Mouse (Mus musculus) heart, embryonic 16.5 days (tissue): Measurements from ENCODE around the gene Fn1. TPM values are rescaled to one million over a fixed set of nuclear protein-coding genes. Genes with fewer than 3 reads are reported as not detected.

ENCODE experiments used
- ATAC-seq: fragments of 200-750 bp; cut with Nextera tagmentation; replicated peaks from 2 replicates; pipeline ENCODE4 v1.8.0; 2017; ENCODE audit warnings: moderate number of reproducible peaks; ENCODE audit not compliant: insufficient read depth, low FRiP score; ENCODE audit errors: extremely low read depth
- H3K27ac ChIP-seq: fragments of 300-500 bp; sonication (generic); 2 replicates; pipeline ENCODE4 v1.5.1; 2014; ENCODE audit warnings: mild to moderate bottlenecking, low read length, control low read depth, moderate library complexity
- H3K27me3 ChIP-seq: fragments of 300-500 bp; sonication (generic); 2 replicates; pipeline ENCODE4 v1.6.1; 2014; ENCODE audit warnings: low read length, mixed read lengths; ENCODE audit not compliant: control insufficient read depth, insufficient read depth
- H3K36me3 ChIP-seq: fragments of 300-500 bp; sonication (generic); 2 replicates; pipeline ENCODE4 v1.6.1; 2014; ENCODE audit not compliant: control insufficient read depth, insufficient read depth
- H3K4me1 ChIP-seq: fragments of 300-500 bp; sonication (generic); 2 replicates; pipeline ENCODE4 v1.6.1; 2014; ENCODE audit warnings: low read length, mixed read lengths; ENCODE audit not compliant: control insufficient read depth, insufficient read depth
- H3K4me2 ChIP-seq: fragments of 300-500 bp; sonication (generic); 2 replicates; pipeline ENCODE4 v1.6.1; 2014; ENCODE audit warnings: low read depth, mild to moderate bottlenecking, control low read depth, low read length
- H3K4me3 ChIP-seq: fragments of 300-500 bp; sonication (generic); 2 replicates; pipeline ENCODE4 v1.5.1; 2014; ENCODE audit warnings: mild to moderate bottlenecking, control low read depth, low read length
- H3K9ac ChIP-seq: fragments of 300-500 bp; sonication (generic); 2 replicates; pipeline ENCODE4 v1.6.1; 2014; ENCODE audit warnings: low read length, control low read depth
- H3K9me3 ChIP-seq: fragments of 300-500 bp; sonication (generic); replicated peaks from 2 replicates; pipeline ENCODE4 v1.6.1; 2016; ENCODE audit warnings: low read length; ENCODE audit not compliant: control insufficient read depth
- WGBS: fragments of 180-500 bp; shearing (Covaris S2); extraction: QIAGEN DNeasy Blood & Tissue Kit; methylation state at CpG from one replicate; pipeline ENCODE4 v1.1.7; 2014; 5-methylcytosine and 5-hydroxymethylcytosine counted together
- polyA plus RNA-seq: library from polyadenylated mRNA; unstranded; fragments of >200 nt; fragmentation: Nextera tagmentation; extraction: Ambion mirVana; gene quantifications from 2 replicates; pipeline ENCODE4 v1.2.1, GENCODE M21; 2015

Fn1 gene
- 158 and 177 TPM in 2 replicates for polyA plus RNA-seq

DNA sequence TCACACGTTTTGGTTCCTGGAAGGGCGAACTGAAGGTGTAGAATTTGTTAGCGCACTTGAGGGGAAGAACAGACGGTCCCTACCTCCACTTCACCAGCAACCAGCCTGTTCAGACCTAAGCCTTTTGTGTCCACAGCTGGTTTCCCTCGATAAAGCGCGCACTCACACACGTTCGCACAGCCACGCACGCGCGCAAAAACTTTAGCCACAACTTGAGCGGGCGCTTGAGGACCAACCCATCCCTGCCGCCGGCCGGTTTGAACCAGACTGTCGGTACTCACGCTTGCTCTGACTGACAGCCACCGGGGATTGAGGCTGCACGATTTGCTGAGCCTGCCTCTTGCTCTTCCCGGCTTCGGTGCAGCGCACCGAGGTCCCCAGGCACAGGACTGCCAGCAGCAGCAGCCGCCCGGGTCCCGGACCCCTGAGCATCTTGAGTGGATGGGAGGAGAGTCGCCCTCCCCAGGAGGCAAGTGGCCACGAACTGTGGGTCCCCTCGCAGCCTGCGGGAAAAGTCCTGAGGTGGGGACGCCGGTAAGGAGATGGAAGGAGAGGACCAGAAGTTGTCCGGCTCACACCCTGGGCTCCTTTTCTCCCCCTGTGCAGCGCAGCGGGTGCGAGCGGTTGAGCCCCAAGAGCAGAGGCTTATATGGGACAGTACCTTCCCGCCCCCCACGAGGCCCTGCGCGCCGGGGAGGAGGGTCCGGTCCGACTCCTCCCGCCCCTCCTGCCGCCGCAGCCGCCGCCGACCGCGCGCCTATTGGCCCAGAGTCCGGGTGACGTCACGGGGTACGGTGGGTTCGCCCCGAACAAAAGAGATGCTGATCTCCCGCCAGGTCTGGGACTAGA lies at the start of gene Fn1:
Gene Fn1, minus strand, starts transcription at position 650 of the 849 bp plus-strand sequence.
- ATAC-seq = peak; percentile 94

DNA sequence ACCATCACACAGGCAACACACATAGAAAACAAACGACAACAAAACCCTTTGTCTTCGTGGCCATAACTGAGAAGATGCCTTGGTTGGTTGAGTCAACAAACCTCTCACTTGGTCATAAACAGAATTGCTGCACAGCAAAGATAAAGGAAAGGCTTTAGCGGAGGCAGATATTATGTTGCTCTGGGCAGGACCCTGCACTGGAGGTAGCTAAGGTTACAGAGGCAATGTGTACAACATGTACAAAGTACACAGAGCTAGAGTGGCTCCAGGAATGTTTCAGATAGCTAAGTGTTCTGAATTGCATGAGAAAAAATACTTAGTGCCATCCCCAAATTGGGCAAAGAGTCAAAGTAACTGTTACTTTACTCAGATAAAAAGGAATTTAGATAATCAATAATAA lies 43.1 kb upstream of the Fn1 start:
- 70% methylated on average over 3 of the region's 3 CpGs for WGBS
- Histone ChIP-seq H3K4me1 (no peaks in the 10 kb centered on the region; the same call in 1 of the 2 replicates), H3K27me3 (no peaks in the 10 kb centered on the region), H3K36me3 (no peaks in the 10 kb centered on the region), H3K9me3 (no peaks in the 10 kb centered on the region), H3K4me2 (no peak overlapping the region), H3K27ac (no peak overlapping the region), H3K9ac (no peak overlapping the region), H3K4me3 (no peak overlapping the region)
- ATAC-seq = no peak

More for the DNA sequence above, at the start of gene Fn1:
- H3K4me1 ChIP-seq = peaks cover 5% of the 10 kb centered on the region; the same call in 1 of the 2 replicates
- H3K9ac ChIP-seq = peak within 1 kb of the TSS; percentile 78
- H3K9me3 ChIP-seq = no peaks in the 10 kb centered on the region
- H3K27me3 ChIP-seq = no peaks in the 10 kb centered on the region
- peak within 1 kb of the TSS; percentile 88 for H3K27ac ChIP-seq
- peak within 1 kb of the TSS; percentile 95 for H3K4me2 ChIP-seq
- H3K4me3 ChIP-seq = peak within 1 kb of the TSS; percentile 71
- 0 out of 2 replicates have a peak, but pooled peaks cover 2% of the 10 kb centered on the region for H3K36me3 ChIP-seq
- WGBS = under 1% methylated on average over 62 of the region's 63 CpGs

DNA sequence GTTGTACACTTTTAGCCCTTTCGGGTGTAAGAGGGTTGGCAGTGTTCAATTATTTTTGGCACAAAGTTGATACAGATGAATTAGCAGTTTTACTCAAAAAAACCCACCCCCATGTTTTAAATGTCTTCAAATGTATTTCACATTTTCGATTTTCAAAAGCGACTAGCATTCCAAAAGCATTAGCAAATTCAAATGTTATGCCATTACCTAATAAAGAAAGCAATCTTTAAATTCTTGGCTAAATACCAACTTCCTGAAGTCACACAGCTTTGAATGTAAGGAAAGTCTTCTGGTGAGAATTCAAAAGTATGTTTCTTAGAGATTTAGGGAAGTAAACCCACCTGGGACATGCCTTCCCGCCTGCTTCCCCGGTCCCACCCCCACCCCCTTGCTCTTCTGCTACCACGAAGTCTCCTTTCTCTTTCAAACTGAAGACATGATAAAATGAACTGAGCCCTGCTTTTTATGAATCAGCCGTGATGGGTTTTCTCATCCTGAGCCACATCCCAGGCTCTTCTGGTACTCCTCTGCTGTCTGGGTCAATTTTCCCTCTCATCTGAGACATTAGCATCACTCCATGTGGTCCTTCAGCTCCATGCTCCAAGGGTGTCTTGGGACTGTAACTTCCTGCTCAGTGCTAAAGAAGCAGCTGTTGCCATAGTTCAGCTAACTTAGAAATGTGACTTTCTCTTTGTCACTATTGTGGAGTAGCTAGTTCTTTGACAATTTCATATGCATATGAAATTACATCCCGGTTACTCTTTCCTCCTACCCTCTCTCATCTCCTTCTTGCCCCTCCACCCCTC lies 38.7 kb upstream of the Fn1 start:
- H3K36me3 ChIP-seq = no peaks in the 10 kb centered on the region
- H3K27ac ChIP-seq = peak overlapping the region; percentile 58
- peaks cover 3% of the 10 kb centered on the region; the same call in 1 of the 2 replicates for H3K4me1 ChIP-seq
- peak overlapping the region; percentile 6; the same call in 1 of the 2 replicates for H3K4me2 ChIP-seq
- no peak overlapping the region for H3K4me3 ChIP-seq
- H3K27me3 ChIP-seq = no peaks in the 10 kb centered on the region
- WGBS = 43% methylated on average over 8 of the region's 8 CpGs
- H3K9ac ChIP-seq = no peak overlapping the region
- H3K9me3 ChIP-seq = no peaks in the 10 kb centered on the region
- ATAC-seq = no peak

DNA sequence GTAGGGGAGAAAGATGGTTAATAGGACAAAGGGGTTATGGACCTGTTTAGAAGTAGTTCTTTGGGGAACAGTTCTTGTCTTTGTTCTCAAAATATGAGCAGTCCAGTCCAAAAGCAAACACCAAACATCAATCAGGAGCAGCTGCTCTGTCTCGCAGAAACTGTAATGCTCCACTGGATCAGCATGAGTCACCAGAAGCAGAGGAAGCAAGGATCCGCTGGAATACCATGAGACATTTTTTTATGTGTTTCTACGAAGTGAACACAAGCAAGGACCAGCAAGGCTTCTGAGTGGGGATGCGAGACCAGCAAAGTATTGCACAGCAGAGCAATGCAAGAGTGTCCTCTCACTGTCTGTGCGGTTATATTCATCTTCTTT lies 35.9 kb upstream of the Fn1 start:
- no peak for ATAC-seq
- WGBS = 83% methylated on average over 5 of the region's 5 CpGs
- Histone ChIP-seq H3K4me1 (peaks cover 9% of the 10 kb centered on the region), H3K36me3 (no peaks in the 10 kb centered on the region), H3K27me3 (no peaks in the 10 kb centered on the region), H3K27ac (no peak overlapping the region), H3K4me3 (no peak overlapping the region), H3K4me2 (no peak overlapping the region), H3K9me3 (no peaks in the 10 kb centered on the region), H3K9ac (no peak overlapping the region)

DNA sequence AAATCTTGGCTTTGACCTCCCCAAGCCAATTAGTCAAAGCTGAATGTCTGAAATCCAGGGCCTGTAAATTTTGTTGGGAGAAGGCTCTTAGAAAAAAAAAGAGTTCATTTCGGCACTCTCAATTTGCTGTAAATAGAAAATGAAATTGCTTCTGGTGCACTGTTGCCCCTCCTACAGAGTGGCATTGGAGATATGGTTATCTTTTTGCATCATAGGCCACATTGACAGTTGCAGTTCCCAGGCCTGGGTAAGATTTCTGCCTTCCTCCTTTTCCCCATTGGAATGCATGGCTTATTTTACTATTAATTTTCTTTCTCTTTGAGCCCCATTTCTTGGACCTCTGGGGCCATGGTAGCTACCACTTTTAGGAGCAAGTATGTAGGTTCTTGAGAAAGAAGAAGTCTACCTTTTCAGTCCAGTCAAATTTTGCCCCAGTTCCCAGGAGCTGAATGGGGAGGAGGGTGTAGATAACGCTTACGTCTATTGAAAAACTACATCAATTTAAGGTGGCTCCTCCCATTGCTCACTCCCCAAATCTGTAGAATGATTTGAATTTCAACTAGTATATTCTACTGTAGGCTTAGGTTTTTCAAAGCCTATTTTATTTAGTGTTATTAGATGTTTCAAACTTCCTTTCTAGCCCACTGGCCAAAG lies 35.4 kb upstream of the Fn1 start:
- Histone ChIP-seq H3K4me1 (peaks cover 14% of the 10 kb centered on the region), H3K9ac (no peak overlapping the region), H3K9me3 (no peaks in the 10 kb centered on the region), H3K27me3 (no peaks in the 10 kb centered on the region), H3K27ac (no peak overlapping the region), H3K4me2 (no peak overlapping the region), H3K36me3 (no peaks in the 10 kb centered on the region), H3K4me3 (no peak overlapping the region)
- no peak for ATAC-seq
- 90% methylated on average over 3 of the region's 3 CpGs for WGBS

DNA sequence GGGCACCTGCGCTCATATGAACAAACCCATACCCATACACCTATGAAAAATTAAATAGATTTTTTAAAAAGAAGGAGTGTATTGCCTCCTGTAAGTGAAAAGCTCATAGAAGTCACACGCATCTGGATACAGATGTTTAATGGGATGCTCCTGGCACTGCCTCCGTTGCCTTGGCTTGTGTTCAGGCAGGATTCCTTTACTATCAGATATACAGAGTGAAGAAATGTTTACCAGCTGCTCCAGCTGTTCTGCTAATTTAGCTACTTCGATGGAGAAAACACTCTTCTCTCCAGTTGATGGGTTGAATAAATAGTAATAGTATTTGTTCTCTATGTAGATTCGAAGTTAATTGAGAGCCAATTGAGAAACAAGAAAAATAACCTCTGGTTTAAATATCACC lies 33.8 kb upstream of the Fn1 start:
- peaks cover 17% of the 10 kb centered on the region for H3K4me1 ChIP-seq

DNA sequence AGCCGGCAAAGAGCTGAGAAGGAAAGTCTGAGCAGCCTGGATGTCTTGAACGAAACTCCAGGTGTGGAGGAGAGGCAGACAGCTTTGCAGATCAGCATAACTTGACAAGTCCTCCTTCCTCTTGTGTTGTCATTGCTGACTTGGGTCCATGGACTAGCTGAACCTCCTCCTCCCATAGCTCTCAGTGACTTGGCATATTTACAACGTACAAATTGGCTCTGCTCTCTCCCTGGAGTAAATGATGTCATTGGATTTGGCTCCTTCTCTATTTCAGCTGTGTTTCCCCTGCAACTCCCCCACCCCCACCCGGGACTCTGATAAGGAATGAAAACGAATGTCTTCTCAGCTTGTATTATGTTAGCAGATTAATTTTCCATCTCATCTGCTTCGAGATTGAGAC lies 30.7 kb upstream of the Fn1 start:
- peak overlapping the region; percentile 56 for H3K27ac ChIP-seq
- no peak overlapping the region for H3K9ac ChIP-seq
- peak; percentile 70 for ATAC-seq
- 26% methylated on average over 6 of the region's 6 CpGs for WGBS
- no peaks in the 10 kb centered on the region for H3K9me3 ChIP-seq
- H3K36me3 ChIP-seq = no peaks in the 10 kb centered on the region
- no peaks in the 10 kb centered on the region for H3K27me3 ChIP-seq
- peaks cover 14% of the 10 kb centered on the region for H3K4me1 ChIP-seq
- H3K4me2 ChIP-seq = no peak overlapping the region; the same call in 1 of the 2 replicates
- no peak overlapping the region for H3K4me3 ChIP-seq

More for the DNA sequence above, 33.8 kb upstream of the Fn1 start:
- no peak overlapping the region for H3K9ac ChIP-seq
- no peak overlapping the region for H3K4me3 ChIP-seq
- H3K4me2 ChIP-seq = no peak overlapping the region
- H3K9me3 ChIP-seq = no peaks in the 10 kb centered on the region
- no peaks in the 10 kb centered on the region for H3K27me3 ChIP-seq
- no peak for ATAC-seq
- WGBS = 74% methylated on average over 5 of the region's 5 CpGs
- H3K36me3 ChIP-seq = no peaks in the 10 kb centered on the region
- H3K27ac ChIP-seq = no peak overlapping the region

DNA sequence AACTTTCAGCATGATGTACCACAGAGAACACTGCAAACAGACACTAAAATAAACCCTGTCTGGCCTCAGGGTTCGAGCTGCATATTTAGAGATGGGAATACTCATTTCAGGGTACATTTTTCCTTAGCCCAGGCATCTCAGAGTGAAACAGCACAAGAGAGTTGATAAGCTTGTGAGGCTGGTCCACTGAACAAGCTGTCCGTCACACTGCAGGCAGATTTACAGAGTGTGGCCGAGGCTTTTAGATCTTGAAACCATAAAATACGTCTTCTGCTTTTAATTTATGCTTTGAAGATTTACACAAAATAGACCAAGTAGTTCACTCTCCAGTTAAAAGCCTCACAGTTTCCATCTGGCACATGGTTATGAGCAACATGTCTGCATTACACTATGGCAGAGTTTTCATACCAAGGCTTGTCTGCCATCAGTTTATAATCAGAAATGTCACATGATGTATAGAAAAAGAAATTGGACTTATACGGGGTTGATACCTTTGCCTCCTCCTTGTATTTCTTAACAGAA lies 29.3 kb upstream of the Fn1 start:
- Histone ChIP-seq H3K27me3 (no peaks in the 10 kb centered on the region), H3K4me3 (no peak overlapping the region), H3K4me2 (no peak overlapping the region), H3K27ac (no peak overlapping the region), H3K36me3 (no peaks in the 10 kb centered on the region), H3K9me3 (no peaks in the 10 kb centered on the region), H3K9ac (no peak overlapping the region), H3K4me1 (peaks cover 14% of the 10 kb centered on the region)
- no peak for ATAC-seq
- WGBS = 36% methylated on average over 5 of the region's 5 CpGs
